Mouse (Mus musculus): ENCODE data around the gene Rbm15.

DNA sequence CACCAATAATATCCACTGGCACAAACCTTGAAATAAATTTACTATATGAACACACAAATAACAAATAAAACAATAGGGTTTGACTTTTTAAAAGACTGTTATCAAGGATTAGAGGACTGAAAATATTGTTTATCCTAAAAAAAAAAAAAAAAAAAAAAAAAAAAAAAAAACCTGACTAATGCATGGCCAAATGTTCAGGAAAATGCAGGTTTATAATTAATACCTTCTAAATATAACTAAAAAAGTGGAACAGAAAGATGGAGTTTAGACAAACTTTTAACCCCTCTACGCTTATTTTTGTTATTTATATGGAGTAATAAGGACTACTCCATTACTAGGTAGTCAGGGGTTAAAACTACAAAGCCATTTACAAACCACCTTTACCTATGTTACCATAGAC, 7.0 kb downstream of the Rbm15 start:
- TF ChIP-seq CTCF (IDR thresholded peaks at IDR 0.05; ENCODE audit: borderline replicate concordance, control insufficient read depth, extremely low read depth, insufficient read depth, low read length, poor library complexity) (no peak), POLR2A (IDR thresholded peaks at IDR 0.05; ENCODE audit: control insufficient read depth, extremely low read depth, insufficient read depth, low read length, poor library complexity) (no peak)
